Mouse (Mus musculus) limb, embryonic 12.5 days (tissue): ENCODE results near the gene Popdc2. TPM values are rescaled to one million over a fixed set of nuclear protein-coding genes. Genes with fewer than 3 reads are reported as not detected.
A peak's percentile ranks its signal among the peaks of the same experiment; 100 is the strongest.

ENCODE experiments used
- ATAC-seq: fragments of 200-750 bp; cut with Nextera tagmentation; 2 replicates; pipeline ENCODE4 v1.8.0; 2017; ENCODE audit warnings: low read depth, moderate TSS enrichment; ENCODE audit not compliant: insufficient number of reproducible peaks, insufficient read depth, low FRiP score, low TSS enrichment
- H3K27ac ChIP-seq: fragments of 300-500 bp; sonication (generic); 2 replicates; pipeline ENCODE4 v1.5.1; 2016; ENCODE audit warnings: mild to moderate bottlenecking, moderate library complexity
- H3K27me3 ChIP-seq: fragments of 300-500 bp; sonication (generic); 2 replicates; pipeline ENCODE4 v1.6.1; 2016; ENCODE audit warnings: mild to moderate bottlenecking, moderate library complexity
- H3K36me3 ChIP-seq: fragments of 300-500 bp; sonication (generic); 2 replicates; pipeline ENCODE4 v1.6.1; 2016; ENCODE audit warnings: mild to moderate bottlenecking, moderate library complexity
- H3K4me1 ChIP-seq: fragments of 300-500 bp; sonication (generic); replicated peaks from 2 replicates; pipeline ENCODE4 v1.6.1; 2016
- H3K4me2 ChIP-seq: fragments of 300-500 bp; sonication (generic); 2 replicates; pipeline ENCODE4 v1.6.1; 2016; ENCODE audit warnings: mild to moderate bottlenecking, moderate library complexity
- H3K4me3 ChIP-seq: fragments of 300-500 bp; sonication (generic); replicated peaks from 2 replicates; pipeline ENCODE4 v1.5.1; 2016; ENCODE audit warnings: mild to moderate bottlenecking
- H3K9ac ChIP-seq: fragments of 300-500 bp; sonication (generic); replicated peaks from 2 replicates; pipeline ENCODE4 v1.6.1; 2016; ENCODE audit warnings: mild to moderate bottlenecking, moderate library complexity
- H3K9me3 ChIP-seq: fragments of 300-500 bp; sonication (generic); 2 replicates; pipeline ENCODE4 v1.6.1; 2016; ENCODE audit warnings: mild to moderate bottlenecking, moderate library complexity
- WGBS: fragments of 180-500 bp; shearing (Covaris S2); methylation state at CpG from one replicate; pipeline ENCODE4 v1.1.7; 2016; 5-methylcytosine and 5-hydroxymethylcytosine counted together
- polyA plus RNA-seq: library from polyadenylated mRNA; unstranded; fragments of >200 nt; fragmentation: Nextera tagmentation; extraction: Ambion mirVana; gene quantifications from 2 replicates; pipeline ENCODE4 v1.2.1, GENCODE M21; 2016

The Popdc2 gene
- polyA plus RNA-seq, 1 experiment from 2014 or later = 0.70 TPM

DNA sequence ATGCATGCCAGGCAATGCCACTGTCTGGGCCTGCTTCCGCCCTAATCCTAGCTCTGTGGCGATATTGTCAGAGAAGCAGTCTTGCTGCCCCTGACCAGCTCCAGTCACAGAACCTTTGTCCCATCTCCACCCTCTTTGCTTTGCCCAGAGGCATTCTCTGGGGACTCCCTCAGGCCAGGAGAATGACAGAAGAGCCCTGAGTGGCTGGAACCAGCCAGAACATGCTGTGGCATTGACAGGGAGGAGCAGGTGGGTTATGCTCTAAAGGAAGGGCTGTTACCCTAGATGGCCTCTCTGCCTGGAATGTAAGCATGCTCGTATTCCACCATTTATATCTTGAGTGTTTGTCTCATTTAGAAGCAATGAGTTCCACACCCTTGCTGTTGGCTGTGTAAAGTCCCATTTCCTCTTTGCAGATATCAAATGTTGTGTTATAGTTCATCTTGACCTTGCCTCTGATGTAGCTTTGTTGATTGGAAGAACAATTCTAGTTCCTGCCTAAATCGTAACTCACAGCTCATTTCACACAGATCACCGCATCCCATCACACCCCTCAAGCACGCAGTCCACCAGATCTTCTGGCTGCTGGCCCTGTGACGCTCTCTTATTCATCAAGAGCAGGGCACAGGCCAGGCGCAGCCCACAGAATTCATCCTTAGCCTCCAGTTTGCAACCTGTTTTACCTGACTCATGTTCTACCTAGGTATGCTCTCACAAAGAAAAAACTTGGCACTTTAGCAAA, 8.8 kb downstream of the Popdc2 start:
- WGBS = 80% methylated on average over 8 of the region's 8 CpGs
- Histone ChIP-seq H3K4me1 (peaks cover 10% of the 10 kb centered on the region), H3K27ac (peak overlapping the region; percentile 4; the same call in 1 of the 2 replicates), H3K4me3 (no peak overlapping the region), H3K9me3 (no peaks in the 10 kb centered on the region), H3K27me3 (no peaks in the 10 kb centered on the region), H3K9ac (no peak overlapping the region), H3K36me3 (no peaks in the 10 kb centered on the region), H3K4me2 (no peak overlapping the region)
- ATAC-seq = no peak

DNA sequence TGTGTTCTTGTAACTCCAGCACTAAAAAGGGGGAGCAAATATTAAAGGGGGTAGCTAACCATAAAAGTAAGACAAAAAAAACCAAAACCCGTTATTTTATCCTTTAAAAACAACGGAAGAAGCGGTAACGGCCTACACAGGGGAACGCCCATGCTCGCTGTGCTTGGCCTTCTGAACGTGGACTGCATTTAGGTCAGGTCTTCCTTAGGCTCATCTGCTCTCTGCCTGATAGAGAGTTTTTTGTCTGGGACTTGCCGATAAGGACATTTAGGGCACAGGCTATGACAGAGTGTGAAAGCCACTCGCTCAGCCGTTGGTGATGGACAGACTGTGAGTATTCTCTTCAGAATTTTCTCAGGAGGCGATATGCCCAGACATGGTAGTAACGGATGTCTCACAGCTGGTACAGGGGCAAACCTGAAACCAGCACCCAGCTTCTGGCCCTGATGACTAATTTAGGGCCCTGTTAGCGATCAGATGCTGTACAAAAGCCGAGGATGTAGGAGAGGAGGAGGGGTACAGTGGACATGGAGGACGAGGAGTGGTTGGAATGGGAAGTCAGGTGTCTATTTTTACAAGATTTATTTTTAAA, 9.8 kb downstream of the Popdc2 start:
- Histone ChIP-seq H3K9me3 (no peaks in the 10 kb centered on the region), H3K27ac (no peak overlapping the region), H3K9ac (0 out of 2 replicates have a peak overlapping the region, but pooled peaks have one; percentile 1), H3K4me1 (peaks cover 17% of the 10 kb centered on the region), H3K36me3 (no peaks in the 10 kb centered on the region), H3K4me3 (no peak overlapping the region), H3K27me3 (no peaks in the 10 kb centered on the region), H3K4me2 (no peak overlapping the region)
- ATAC-seq = no peak
- 88% methylated on average over 15 of the region's 15 CpGs for WGBS

DNA sequence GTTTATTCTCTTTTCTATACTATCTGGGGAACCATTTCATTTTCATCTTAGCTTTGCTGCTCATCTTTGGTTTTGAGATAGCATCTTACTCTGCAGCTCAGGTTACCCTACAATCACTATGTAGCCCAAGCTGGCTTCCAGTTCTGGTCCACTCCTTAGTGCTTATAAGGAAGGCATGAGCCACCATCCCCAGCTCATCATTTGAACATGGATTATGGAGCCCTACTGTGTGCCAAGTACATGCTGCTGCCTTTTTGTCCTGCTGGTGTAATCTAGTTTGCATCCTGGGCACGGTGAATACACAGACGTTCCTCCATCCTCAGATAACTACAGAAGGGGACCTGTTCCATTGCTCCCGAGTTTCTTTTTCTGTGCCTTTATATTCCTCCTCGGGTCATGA, 10.9 kb downstream of the Popdc2 start:
- WGBS = 91% methylated on average over 4 of the region's 4 CpGs

DNA sequence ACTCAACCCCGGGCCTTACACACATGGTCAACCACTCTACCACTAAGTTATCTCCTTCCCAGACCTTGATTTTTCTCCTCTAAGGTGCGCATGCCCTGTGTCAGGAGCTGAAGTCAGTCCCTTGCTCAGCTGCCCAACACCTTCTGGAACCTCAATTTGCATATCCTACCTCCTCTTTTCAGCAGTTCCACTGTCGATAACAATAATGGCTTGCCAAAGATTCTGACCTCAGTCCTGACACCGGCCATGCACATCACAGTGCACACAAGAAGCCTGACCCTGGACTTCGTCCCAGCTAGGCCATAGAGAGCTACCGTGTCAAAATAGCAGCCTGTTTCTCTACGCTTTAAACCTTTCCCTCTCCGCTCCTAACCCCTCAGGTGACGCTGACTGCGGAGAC, 11.4 kb downstream of the Popdc2 start:
- Histone ChIP-seq H3K9ac (no peak overlapping the region), H3K4me3 (no peak overlapping the region), H3K36me3 (no peaks in the 10 kb centered on the region), H3K9me3 (no peaks in the 10 kb centered on the region), H3K4me2 (no peak overlapping the region), H3K27ac (no peak overlapping the region), H3K4me1 (peaks cover 18% of the 10 kb centered on the region), H3K27me3 (no peaks in the 10 kb centered on the region)
- no peak for ATAC-seq
- 84% methylated on average over 10 of the region's 10 CpGs for WGBS

More for the DNA sequence above, 10.9 kb downstream of the Popdc2 start:
- Histone ChIP-seq H3K4me2 (no peak overlapping the region), H3K27me3 (no peaks in the 10 kb centered on the region), H3K36me3 (no peaks in the 10 kb centered on the region), H3K27ac (no peak overlapping the region), H3K9ac (no peak overlapping the region), H3K4me1 (peaks cover 20% of the 10 kb centered on the region), H3K9me3 (no peaks in the 10 kb centered on the region), H3K4me3 (no peak overlapping the region)
- ATAC-seq = no peak

DNA sequence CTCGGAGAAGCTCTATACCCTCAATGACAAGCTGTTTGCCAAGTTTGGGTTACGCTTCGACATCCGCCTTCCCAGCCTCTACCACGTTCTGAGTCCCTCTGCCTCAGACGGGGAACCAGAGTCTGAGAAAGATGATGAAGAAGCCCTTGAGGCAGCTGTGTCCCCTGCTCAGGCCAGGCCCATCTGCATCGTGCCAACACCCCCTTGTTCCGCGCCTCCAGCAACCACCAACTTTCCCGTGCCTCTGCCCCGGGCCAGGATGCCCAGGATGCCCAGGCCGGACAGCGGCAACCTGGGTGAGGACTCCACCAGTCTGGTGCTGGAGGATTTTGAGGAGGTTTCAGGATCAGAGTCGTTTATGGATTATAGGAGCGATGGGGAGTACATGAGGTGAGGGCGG, 11.9 kb downstream of the Popdc2 start:
- no peak overlapping the region for H3K9ac ChIP-seq
- no peak for ATAC-seq
- 80% methylated on average over 16 of the region's 16 CpGs for WGBS
- H3K4me3 ChIP-seq = no peak overlapping the region
- H3K27ac ChIP-seq = no peak overlapping the region
- H3K4me1 ChIP-seq = peaks cover 17% of the 10 kb centered on the region
- H3K4me2 ChIP-seq = peak overlapping the region; percentile 15; the same call in 1 of the 2 replicates
- H3K27me3 ChIP-seq = no peaks in the 10 kb centered on the region
- H3K36me3 ChIP-seq = no peaks in the 10 kb centered on the region
- H3K9me3 ChIP-seq = no peaks in the 10 kb centered on the region

DNA sequence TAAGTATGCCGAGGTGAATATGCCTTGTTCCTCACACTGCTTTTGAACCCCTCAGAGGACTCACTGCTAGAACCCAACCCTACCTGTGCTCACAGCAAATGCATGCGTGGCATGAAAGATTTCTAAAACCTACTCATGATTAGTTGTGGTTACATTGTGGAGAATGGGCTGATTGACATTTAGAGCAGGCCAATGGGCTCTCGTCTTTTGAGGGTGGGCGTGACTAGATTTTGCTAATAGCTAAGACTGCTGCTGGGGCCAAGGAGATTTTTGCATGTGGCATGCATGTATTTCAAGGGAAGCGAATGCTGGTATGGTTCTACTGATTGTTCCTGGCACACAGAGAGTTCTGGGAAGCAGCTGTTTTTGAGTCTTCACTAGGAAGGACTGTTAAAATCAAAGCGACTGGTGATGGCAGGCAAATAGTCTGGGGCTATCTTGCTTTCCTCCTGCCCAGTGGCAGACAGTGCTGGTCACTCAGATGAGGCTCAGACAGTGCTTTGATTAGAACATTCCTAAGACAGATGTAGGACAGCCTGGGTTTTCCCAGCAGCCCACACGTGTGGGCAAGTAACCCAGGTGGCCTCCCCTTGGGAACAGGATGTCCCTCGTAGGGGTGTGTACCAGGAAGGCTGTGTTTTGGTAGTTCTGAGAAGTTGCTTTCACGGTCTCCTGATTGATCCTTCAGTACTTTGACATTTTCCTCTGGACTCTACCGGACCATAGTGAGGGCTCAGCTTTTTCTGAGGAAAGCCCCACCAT, 12.6 kb downstream of the Popdc2 start:
- Histone ChIP-seq H3K4me3 (no peak overlapping the region), H3K4me2 (peak overlapping the region; percentile 15; the same call in 1 of the 2 replicates), H3K27ac (no peak overlapping the region), H3K9ac (no peak overlapping the region), H3K36me3 (no peaks in the 10 kb centered on the region), H3K4me1 (peaks cover 15% of the 10 kb centered on the region), H3K27me3 (no peaks in the 10 kb centered on the region), H3K9me3 (no peaks in the 10 kb centered on the region)
- no peak for ATAC-seq
- 76% methylated on average over 10 of the region's 10 CpGs for WGBS

DNA sequence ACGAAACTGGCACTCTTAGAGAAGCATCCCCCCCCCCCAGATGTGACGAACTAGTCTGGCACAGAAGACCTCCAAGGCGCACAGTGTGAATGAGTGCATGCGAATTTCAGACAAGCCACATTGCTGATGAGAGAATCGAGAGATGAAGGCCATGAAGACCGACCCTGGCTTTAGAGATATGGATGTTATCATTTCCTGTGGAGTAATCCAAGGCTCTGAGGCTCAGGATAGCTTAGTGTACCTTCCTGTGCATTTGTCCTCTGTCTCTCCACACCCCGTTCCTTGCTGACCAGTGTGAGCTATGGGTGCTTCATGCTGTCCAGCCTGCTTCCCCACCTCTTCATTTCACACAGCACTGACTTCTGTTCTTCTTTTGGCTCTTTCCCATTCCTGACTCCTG, 13.2 kb downstream of the Popdc2 start:
- 83% methylated on average over 7 of the region's 7 CpGs for WGBS
- Histone ChIP-seq H3K27me3 (no peaks in the 10 kb centered on the region), H3K9me3 (no peaks in the 10 kb centered on the region), H3K9ac (no peak overlapping the region), H3K4me2 (no peak overlapping the region), H3K27ac (no peak overlapping the region), H3K4me3 (no peak overlapping the region), H3K36me3 (no peaks in the 10 kb centered on the region), H3K4me1 (peaks cover 15% of the 10 kb centered on the region)
- ATAC-seq = no peak

DNA sequence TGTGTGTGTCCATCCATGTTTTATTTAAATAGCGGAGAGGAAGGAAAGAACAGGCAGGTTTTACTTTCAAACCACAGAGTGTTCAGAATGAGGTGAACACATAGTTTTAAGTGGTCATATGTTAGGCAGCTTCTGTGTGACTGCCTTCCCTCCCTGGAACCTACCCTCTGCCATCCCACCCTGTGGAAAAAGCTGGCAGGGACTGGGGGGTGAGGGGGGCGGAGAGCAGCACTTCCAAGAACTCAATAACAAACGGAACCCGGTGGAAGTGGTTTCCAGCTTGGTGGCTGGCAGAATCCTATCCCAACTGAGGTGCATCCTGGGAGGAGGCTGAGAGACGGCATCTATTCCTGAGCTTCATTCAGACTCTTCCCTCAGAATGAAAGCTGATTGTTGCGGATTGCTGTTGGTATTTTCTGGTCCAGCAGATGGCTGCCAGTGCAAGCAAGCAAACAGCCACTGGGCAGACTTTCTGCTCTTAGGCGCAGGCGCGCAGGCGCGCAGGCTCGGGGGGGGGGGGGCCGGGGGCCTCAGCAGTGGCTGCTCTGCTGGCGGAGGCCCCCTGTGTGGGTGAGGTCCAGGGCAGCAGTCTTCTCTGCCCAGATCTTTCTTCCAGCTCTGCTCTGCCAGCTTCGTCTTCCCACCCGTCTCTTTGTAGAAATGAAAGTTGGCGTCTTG, 14.3 kb downstream of the Popdc2 start:
- Histone ChIP-seq H3K27me3 (no peaks in the 10 kb centered on the region), H3K27ac (peak overlapping the region; percentile 62), H3K9ac (peak overlapping the region; percentile 44), H3K4me2 (peak overlapping the region; percentile 49), H3K4me1 (peaks cover 15% of the 10 kb centered on the region), H3K36me3 (no peaks in the 10 kb centered on the region), H3K4me3 (peak overlapping the region; percentile 17), H3K9me3 (no peaks in the 10 kb centered on the region)
- peak; percentile 77; the same call in 1 of the 2 replicates for ATAC-seq
- WGBS = 44% methylated on average over 16 of the region's 17 CpGs

DNA sequence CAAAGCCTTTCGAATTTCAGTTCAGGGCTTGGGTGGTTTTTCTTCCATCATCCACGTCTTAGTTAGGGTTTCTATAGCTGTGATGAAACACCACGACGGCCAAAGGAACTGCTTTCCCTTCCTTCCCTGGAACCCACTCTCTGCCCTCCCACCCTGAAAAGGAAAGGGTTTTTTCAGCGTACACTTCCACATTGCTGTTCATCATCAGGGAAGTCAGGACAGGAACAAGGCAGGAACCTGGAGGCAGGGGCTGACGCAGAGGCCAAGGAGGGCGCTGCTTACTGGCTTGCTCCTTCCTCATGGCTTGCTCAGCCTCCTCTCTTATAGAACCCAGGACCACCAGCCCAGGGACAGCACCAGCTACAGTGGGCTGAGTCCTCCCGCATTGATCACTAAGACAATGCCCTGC, 14.8 kb downstream of the Popdc2 start:
- no peaks in the 10 kb centered on the region for H3K9me3 ChIP-seq
- ATAC-seq = 0 out of 2 replicates have a peak, but pooled peaks have one; percentile 6
- H3K36me3 ChIP-seq = no peaks in the 10 kb centered on the region
- H3K9ac ChIP-seq = peak overlapping the region; percentile 44; the same call in 1 of the 2 replicates
- peak overlapping the region; percentile 62 for H3K27ac ChIP-seq
- H3K4me3 ChIP-seq = peak overlapping the region; percentile 17
- H3K4me2 ChIP-seq = peak overlapping the region; percentile 49
- 53% methylated on average over 8 of the region's 8 CpGs for WGBS
- H3K4me1 ChIP-seq = peaks cover 15% of the 10 kb centered on the region
- H3K27me3 ChIP-seq = no peaks in the 10 kb centered on the region

DNA sequence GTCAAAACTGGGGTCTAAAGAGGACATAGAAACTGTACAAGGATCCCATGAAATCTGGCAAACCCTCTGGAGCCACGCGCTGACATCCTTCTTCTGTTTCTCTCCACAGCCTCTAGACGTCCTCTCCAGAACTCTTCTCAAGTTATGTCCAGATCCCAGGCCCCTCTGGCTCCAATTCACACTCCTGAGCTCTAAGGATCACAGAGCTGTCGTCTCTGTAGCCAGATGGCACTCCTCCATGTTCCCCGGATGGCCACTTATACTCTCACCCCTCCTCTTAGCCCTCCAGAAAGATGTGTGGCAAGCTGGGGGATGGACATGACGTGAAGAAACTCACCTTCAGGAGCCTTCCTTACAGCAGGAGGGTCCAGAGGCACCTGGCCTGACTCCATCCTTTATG, 15.5 kb downstream of the Popdc2 start:
- Histone ChIP-seq H3K4me2 (no peak overlapping the region), H3K36me3 (no peaks in the 10 kb centered on the region), H3K4me1 (peaks cover 15% of the 10 kb centered on the region), H3K27ac (no peak overlapping the region), H3K27me3 (no peaks in the 10 kb centered on the region), H3K9me3 (no peaks in the 10 kb centered on the region), H3K9ac (no peak overlapping the region), H3K4me3 (no peak overlapping the region)
- WGBS = 78% methylated on average over 6 of the region's 6 CpGs
- no peak for ATAC-seq

DNA sequence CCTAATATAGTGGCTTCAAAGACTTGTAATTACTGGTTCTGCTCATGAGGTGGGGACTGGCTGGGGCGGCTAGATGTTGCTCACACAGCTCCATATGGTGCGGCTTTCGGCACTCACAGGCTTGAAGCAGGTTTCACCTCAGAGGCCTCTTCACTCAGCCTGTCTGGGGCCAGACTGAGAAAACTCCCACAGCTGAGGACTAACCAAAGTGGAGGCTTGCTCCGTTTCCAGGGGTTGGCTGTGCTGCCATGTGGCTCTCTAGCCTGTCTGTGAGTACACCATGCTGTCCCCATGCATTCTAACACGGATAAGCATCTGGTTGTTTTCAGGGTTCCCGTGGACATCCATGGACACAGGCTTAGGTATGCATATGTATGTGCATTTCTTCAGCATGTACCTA, 16.6 kb downstream of the Popdc2 start:
- Histone ChIP-seq H3K4me2 (no peak overlapping the region), H3K27me3 (no peaks in the 10 kb centered on the region), H3K9me3 (no peaks in the 10 kb centered on the region), H3K4me3 (no peak overlapping the region), H3K4me1 (peaks cover 15% of the 10 kb centered on the region), H3K36me3 (no peaks in the 10 kb centered on the region), H3K27ac (peak overlapping the region; percentile 62; the same call in 1 of the 2 replicates), H3K9ac (no peak overlapping the region)
- 60% methylated on average over 6 of the region's 6 CpGs for WGBS
- ATAC-seq = no peak
